Mouse (Mus musculus) brain, embryonic 18.5 days (tissue): Measurements from ENCODE around the gene Secisbp2.

Experiments used
- DNase-seq: peaks from one replicate; pipeline ENCODE4 v3.0.0-alpha.2; 2012; ENCODE audit warnings: low read depth, low spot score

The Secisbp2 gene

DNA sequence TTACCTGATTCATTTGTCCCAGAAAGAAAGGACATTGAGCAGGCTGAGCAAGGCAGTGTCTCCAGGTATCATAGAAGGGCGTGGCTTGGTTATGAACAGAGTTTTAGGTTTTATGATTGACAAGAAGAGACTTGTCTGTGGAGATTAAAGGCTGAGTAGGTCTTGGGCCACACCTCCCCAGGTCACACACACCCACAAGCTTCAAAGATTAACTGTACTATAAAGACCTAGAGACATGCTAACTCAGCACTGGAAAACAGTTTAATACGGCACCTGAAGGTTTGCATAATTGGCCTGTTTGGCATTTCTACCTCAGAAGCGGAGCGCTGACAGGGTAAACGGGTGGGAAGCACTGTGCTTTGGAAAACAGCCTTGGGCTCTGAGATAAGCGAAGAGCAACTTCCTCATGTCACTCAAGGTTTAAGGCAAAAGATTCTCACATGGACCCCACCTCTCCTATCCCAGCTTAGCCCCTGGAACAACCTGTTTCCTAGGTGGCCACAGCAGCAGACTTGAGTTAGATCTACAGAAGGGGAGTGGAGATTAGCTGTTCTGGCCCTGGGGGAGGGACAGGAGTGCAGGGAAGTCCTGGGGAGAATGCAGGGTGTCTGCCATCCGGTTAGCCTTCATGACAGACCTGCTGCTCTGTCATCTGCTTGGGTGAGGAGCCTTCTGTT lies 33.9 kb downstream of the Secisbp2 start:
- no peak for DNase-seq

DNA sequence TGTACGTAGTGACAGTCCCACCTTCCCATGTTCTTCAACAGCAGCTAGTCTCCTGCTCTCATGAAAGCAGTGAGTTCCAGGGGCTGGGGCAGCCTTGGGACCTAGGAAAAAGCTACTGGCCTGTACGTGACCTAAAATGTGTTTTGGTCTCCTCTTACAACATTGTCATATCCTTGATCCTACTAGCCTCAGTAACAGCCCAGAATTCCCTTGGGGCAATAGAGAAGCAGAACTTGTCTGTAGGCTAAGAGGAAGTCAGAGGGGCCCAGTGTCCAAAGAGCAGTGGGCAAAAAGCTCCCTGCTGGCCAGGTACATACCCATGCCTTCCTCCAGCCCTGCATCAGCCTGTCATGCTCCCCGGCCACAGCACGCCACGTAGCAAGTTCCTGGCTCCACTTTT lies 35.5 kb downstream of the Secisbp2 start:
- no peak for DNase-seq

DNA sequence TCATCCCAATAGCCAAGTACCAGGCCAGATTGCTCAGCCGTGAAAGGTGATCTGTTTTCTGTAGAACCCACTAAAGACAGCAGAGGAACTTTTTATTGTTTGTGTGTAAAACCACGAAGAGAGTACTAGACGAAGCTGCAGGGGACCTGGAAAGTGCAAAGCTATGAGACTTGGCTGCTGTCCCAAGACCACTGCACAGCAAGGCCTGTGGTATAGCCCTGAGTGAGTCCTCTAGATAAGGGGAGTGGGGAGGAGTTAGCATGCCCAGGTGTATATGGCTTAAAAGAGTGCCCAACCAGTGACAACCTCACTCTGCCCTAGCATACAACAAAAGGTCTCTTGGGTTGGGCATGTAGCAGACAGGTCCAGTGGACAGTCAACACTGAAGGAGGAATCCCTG lies 37.2 kb downstream of the Secisbp2 start:
- no peak for DNase-seq

DNA sequence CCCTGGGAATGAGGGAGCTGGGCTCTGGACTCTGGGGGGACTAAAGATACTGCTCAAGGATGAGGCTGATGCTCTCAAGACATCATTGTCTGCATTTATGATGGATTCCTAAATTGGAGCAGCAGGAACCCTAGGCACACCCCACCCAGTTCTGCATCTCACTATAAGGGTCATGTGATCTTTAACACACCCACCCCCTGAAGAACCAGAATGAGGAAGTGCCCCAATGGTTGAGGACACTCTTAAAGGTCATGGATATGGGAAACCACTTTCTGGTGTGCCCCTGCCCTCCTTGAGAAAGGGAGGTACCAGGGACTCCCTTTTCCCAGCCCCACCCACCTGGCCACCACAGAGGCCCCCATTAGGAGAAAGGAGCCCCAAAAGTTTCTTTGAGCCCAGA lies 45.0 kb downstream of the Secisbp2 start:
- no peak for DNase-seq

DNA sequence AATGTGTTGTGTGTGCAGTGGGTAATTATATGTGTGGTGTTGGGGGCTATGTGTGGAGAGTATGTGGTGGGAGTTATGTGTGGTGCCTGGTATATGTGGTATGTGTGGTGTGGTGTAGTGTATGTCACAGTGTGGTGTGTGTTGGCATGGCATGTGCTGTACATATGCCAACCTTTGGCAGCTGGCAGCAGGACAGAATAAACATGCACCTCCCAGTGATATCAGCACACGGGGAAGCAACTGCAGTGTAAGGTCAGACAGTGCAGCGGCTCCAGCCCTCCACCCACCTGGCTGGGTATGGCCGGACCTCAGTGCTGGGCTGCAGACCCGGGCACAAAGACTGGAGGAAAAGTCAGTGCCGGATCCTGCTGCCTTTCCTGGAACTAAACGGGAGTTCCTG lies 46.0 kb downstream of the Secisbp2 start:
- DNase-seq, result no peak

DNA sequence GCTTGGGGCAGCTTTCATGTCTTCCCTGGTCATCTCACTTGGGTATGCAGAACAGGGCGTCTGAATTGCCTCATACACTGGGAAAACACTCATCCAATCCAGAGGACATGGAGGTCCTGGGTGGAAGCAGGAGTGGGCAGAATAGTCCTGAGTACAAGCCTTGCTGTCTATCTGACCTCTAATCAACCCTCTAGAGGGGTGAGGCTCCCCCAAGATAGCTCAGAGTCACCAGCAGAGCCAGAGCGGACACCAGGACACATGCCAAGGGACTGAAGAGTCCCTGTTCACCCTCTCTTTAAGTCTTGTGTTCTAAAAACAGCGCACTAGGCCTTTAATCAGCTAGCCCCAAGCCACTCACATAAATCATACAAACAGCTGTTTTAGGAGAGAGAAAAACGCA lies 46.4 kb downstream of the Secisbp2 start:
- no peak for DNase-seq

DNA sequence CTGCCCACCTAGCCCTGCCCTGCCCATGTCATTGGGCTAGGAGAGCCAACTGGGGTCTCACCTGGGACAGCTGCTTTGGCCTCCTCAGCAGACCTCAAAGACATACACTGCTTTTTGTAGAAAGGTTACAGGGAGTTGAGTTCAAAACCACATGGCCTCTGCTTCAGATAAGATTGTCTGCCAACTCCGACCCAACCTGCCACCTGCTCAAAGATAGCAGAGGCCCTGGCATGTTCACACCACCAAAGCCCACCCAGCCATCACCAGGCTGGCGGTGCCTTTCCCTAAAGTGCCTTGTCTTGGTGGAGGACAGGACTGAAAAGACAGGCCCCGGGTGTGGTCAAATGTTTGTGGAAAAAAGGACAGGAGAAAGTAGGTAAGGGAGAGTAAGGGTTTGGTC lies 46.8 kb downstream of the Secisbp2 start:
- no peak for DNase-seq

DNA sequence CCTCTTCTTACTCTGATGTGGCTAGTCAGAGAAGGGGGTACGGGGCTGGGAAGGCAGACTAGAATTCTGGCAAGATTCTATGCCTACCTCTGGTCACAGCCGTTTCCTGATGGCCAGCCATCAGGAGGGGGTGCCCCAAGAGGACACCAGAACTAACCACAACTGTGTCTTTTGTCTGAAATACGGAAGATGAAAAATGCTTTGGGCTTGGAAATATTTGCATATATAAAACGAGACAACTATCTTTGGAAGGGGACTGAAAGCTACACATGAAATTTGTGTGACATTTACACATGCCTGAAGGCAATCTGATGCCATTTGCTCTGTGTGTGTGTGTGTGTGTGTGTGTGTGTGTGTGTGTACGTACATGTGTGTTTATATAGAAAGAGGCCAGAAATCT lies 52.4 kb downstream of the Secisbp2 start:
- no peak for DNase-seq

DNA sequence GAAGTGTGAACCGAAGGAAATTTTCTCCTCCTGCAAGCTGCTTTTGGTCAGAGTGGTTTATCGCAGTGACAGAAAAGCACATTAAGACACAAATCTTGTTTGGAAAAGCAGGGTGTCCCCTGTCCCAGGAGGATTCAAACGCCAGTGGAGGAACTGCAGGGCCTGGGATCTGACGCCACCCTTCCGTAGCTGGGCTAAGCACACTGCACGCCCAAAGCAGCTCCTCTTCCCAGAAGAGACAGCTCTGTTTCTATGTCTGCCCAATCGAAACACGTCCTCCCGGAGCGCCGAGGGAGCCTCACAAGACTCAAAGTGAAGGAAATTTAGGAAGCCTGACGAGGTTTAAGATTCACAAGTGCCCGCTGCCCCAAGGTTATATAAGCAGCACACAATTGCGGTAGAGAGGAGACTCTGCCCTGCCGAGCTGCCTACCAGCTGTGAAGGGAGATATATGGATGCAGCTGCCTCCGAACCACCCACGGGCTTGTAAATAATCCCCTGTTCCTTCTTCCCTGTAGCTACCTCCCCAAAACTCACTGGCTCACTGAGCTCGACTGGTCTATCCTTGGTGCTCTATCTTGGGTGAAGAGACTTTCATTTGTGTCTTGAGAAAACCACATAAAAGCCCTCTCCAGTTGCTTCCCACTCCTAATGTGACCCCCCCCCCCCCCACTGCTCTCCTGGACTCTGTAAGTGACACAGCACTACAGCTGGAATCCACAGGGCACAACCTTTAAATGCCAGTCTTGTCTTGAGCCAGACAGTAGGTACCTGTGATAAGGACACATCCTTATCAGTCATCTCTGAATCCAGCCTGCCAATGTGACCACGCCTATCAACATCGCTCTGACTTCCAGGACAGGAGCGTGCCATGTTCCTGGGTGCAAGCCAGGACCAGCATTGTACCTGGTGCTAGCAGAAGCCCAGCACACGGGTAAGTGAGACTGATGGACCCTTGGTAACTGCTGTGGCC lies 54.7 kb downstream of the Secisbp2 start:
- DNase-seq, result no peak

DNA sequence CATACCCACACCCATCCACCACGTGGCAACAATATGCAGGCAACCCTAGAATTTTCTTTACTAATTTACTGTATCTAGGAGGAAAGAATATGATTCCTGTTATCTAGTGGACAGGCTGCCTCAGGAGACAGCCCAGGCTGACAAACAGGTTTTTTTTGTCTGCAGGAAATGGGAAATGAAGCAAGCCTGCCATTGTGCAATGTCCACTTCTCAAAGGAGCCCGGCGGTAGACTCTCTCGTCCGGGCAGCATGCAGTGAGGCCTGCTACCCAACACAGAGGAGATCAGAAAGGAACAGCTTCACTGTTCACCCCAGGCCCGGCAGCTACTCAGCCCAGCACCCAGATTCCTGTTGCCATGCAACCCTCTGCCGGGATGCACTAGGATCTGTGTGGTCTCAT lies 59.2 kb downstream of the Secisbp2 start:
- no peak for DNase-seq

DNA sequence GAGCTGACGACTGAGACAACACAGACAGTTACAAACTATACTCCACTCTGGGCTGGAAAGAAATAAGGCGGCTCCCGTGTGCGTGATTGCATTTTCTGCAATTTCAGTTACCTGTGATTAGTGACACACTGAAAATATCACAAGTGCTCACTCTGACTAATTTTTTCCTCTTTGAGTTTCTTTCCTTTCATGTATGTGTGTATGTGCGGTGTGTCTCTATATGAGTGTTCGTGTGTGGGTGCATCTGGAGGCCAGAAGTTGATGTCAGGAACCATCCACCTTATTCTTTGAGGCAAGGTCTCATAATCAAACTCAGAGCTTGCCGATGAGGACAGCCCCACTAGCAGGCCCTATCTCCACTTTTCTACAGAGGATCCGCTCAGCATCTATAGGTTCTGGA lies 60.5 kb downstream of the Secisbp2 start:
- DNase-seq, result no peak

DNA sequence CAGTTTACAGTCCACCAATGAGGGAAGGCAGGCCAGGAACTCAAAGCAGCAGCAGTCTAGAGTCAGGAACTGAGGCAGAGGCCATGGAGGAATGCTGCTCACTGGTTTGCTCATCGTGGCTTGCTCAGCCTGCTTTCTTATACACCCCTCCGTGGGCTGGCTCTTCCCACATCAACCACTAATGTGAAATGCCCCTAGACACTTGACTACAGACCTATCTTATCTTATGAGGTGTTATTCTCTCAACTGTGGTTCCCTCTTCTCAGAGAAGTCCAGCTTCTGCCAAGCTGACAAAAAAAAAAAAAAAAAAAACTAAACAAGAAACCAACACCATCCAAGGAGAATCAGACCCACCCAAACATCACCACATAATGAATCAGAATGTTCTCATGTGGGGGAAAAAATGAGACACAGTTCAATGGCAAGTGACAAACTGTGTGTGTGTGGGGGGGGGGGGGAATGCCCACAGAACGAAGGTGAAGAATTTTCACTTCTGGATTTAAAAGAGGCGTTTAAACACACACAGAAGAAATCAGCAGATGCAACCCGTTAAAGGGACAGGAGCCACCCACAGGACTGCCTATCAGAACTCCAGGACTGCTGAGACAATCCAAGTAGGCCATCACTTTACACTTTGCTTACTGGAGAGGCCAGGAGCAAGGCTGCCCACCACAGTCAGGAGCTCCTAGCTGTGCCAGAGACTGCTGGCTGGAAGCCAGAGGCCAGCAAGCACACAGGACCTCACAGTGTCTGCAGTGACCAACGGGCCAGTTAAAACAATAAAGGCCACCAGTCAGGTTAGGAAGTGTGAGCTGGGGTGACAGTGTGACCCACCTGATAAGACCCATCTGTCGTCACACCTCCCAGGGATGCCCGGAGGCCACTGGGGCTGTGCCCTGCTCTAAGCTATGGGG lies 65.1 kb downstream of the Secisbp2 start:
- DNase-seq, result no peak

DNA sequence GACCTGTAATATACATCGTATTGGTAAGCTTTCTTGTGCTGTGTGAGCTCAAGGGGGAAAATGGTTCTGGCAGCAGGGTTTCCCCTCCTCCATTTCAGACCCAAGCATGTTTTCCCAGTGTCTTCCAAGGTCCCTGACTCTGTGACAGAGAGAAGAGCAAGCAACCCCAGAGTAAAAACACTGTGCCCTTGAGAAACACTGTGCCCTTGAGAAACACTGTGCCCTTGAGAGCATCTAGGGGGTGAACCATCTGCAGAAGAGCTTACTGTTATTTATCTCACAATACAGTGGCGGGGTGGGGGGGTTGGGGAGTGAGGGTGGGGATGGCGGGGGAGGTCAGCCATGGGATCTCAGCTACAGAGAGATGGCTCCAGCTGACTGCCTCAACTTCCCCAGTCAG lies 67.8 kb downstream of the Secisbp2 start:
- no peak for DNase-seq

DNA sequence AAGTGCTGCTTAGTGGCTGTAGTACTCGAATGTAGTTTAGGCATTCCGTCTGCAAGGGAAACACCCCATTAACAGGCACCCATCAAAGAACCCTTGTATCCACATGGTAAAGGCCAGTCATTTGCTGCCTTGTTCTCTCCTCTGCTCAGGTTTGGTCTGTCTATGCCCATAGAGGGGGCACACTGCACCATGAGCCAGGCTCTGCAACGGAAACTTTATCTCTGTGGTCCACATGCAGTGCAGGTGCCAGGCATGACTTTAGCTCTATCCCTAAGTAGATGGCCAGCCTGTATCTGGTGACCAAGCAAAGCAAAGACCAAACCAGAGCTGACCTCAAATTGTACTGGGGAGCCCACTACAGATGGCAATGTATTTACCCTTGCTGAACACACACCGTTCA lies 69.1 kb downstream of the Secisbp2 start:
- DNase-seq, result no peak

DNA sequence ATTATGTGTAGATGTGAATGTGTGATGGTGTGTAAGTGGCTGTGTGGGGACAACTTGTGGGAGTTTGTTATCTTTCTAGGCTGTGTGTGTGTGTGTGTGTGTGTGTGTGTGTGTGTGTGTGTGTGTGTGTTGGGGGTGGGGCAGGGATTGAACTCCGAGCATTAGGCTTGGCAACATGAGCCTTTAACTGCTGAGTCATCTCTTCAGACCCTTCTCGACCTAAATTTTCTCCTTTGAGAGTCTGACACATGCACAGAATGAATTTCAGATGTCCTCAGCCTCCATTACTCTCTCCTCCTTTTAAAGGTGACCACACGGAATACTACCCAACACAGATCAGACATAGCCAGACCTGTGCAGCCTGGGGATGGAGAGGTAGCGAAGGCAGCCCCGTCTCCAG lies 71.6 kb downstream of the Secisbp2 start:
- no peak for DNase-seq

DNA sequence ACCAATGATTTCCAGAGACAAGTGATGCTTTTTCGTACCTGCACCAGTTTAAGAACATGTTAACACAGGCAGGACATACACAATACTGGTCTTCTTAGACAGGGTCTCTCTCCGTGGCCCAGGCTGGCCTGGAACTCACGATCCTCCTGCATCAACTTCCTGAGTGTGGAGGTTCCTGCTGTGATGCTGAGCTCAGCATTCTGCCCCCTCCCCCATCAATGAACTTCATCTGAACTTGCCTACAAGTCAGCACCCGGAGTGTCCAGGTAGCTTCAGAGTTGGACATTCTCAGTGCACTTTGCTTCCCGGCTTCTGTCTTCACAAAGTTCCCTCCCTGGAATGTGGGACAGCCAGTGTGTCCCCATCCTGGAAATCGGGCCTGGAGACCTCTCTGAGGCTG lies 73.1 kb downstream of the Secisbp2 start:
- DNase-seq, result no peak

DNA sequence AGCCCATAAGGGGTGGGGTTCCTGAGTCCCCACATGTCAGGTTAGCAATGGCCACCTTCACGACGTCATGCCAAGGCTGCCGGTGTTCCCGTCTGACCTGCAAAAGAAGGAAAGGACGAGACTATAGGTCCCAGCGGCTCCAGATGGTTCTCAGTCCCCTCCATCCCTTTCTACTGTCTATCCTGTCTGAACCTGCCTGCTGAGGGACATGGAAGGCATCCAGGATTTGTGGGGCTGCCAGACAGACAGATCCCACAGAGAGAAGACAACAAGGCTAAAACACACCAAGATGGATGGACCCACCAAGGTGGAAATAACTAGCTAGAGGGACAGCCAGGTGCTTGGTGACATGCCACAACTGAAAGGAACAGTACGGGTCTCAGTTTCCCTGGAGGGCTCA lies 73.9 kb downstream of the Secisbp2 start:
- DNase-seq, result no peak

DNA sequence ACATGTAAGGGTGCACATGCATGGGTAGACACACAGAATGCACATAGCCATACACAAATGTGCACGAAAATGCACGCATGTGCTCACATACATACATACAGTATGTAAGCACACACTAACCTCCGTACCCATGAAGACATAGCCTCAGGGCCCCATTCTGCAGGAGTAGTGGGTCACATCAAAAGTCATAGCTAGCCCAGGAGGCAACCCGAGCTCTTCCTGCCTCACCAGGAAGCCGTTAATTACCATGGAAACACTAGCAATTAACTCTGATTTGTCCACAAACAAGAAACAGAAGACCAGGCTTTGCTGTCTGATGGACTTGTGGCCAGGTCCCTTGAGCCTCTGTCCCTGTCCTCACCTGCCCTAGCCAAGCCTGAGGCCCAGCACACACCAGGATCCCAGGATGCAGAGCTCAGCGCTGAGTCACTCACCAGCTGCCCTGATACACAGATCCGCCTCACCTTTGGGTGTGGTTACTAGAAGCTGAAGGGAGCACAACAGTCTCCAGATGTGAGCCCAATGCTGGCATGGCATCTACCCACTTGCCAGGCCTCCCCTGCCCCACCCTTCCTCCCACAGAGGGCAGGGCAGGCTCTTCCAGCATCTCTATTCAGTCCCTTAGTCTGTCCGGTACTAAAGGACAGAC lies 74.6 kb downstream of the Secisbp2 start:
- DNase-seq, result no peak

DNA sequence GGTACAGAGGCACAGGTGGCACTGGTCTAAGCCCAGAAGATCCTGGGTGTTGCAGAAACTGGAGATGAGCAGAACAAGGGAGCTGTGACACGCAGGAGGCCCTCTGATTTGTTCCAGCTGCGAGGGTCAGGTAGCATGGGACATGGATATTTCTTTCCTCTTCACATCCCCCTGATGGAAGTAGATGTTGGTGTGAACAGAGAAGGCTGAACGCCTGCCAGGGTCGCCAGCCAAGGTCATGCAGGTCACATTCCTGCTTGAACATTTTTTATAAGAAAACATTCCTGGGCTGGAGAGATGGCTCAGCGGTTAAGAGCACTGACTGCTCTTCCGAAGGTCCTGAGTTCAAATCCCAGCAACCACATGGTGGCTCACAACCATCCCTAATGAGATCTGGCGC lies 75.9 kb downstream of the Secisbp2 start:
- no peak for DNase-seq

DNA sequence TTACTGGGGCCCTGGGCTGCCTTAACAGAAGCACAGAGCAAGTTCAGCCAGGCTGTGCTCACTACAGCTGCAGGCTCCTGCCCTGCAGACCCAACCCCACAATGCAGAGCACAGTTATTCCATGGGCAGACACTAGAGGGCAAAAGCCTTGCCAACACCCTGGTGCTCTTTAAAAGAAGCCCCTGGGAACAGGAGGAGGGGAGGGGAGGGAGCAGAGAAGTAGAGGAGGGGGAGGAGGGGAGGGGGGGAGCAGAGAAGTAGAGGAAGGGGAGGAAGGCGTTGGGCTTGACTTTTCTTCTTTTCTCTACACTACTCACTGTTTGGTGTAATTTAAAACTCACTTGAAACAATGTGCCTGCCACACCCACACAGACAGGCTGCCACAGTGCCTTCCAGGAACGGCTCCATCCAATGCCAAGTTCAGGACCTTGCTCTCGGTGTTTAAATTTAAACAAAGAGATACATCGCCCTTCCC lies 78.4 kb downstream of the Secisbp2 start:
- no peak for DNase-seq

DNA sequence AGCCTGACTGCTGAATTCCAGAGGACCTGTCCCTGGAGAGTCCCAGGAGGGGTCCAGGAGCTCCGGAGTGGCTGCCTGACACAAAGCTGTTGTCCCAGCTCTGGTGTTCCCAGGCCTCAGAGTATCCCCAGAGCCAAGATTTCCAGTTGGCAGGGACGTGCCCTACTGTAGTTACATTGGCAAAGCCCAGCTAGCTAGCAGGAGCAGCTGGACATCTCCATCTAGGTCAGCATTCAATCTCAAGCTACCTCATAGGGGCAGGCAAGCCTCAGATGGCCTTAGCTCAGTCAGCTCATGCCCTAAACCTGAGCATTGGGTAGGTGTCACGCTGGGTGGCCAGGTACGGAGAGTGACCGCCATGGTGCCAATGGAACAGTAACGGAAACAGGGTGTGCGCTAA lies 80.0 kb downstream of the Secisbp2 start:
- no peak for DNase-seq
